Mouse (Mus musculus): Measurements from ENCODE around the gene Itgae.

- no peak for TF ChIP-seq POLR2A (IDR thresholded peaks at IDR 0.05; ENCODE audit: borderline replicate concordance, insufficient read depth, low read length)
- TF ChIP-seq CTCF (IDR thresholded peaks at IDR 0.05; ENCODE audit: borderline replicate concordance, insufficient read depth, low read depth, low read length): no peak
Measured at GRCm38 (mm10) chr11:73175612-73176011, 85.2 kb downstream of the Itgae start.

Data from cerebellum, adult 2 months (tissue).